Mouse (Mus musculus): Measurements from ENCODE around the gene Adamts2. TPM values are rescaled to one million over a fixed set of nuclear protein-coding genes. Genes with fewer than 3 reads are reported as not detected.

The Adamts2 gene
- polyA plus RNA-seq, 1 experiment from 2014 or later = 11.7 TPM

GRCm38 (mm10) chr11:50767039-50767438 lies 165.2 kb downstream of the Adamts2 start:
- Histone ChIP-seq H3K9ac (replicated peaks; ENCODE audit: low read depth, low read length) (no peak overlapping the region), H3K27ac (ENCODE audit: low read length) (no peak overlapping the region), H3K27me3 (ENCODE audit: control insufficient read depth, insufficient read depth, low read length) (no peaks in the 10 kb centered on the region), H3K4me3 (ENCODE audit: low read depth, low read length) (no peak overlapping the region), H3K9me3 (ENCODE audit: control insufficient read depth, low read depth, low read length) (no peaks in the 10 kb centered on the region), H3K36me3 (ENCODE audit: control insufficient read depth, insufficient read depth, low read length) (no peaks in the 10 kb centered on the region), H3K4me2 (replicated peaks; ENCODE audit: low read depth, low read length) (no peak overlapping the region), H3K4me1 (ENCODE audit: control insufficient read depth, insufficient read depth, low read length) (no peaks in the 10 kb centered on the region)
- no peak for ATAC-seq (ENCODE audit: insufficient number of reproducible peaks, insufficient read depth, low FRiP score, low read depth)
- WGBS = 19% methylated on average over 4 of the region's 4 CpGs

GRCm38 (mm10) chr11:50768995-50769749 lies 167.3 kb downstream of the Adamts2 start:
- Histone ChIP-seq H3K27me3 (ENCODE audit: control insufficient read depth, insufficient read depth, low read length) (no peaks in the 10 kb centered on the region), H3K27ac (ENCODE audit: low read length) (no peak overlapping the region), H3K4me3 (ENCODE audit: low read depth, low read length) (peak overlapping the region; percentile 2; the same call in 1 of the 2 replicates), H3K4me2 (replicated peaks; ENCODE audit: low read depth, low read length) (peak overlapping the region; percentile 45), H3K4me1 (ENCODE audit: control insufficient read depth, insufficient read depth, low read length) (no peaks in the 10 kb centered on the region), H3K9me3 (ENCODE audit: control insufficient read depth, low read depth, low read length) (no peaks in the 10 kb centered on the region), H3K9ac (replicated peaks; ENCODE audit: low read depth, low read length) (no peak overlapping the region), H3K36me3 (ENCODE audit: control insufficient read depth, insufficient read depth, low read length) (no peaks in the 10 kb centered on the region)
- WGBS = 11% methylated on average over 14 of the region's 14 CpGs
- ATAC-seq (ENCODE audit: insufficient number of reproducible peaks, insufficient read depth, low FRiP score, low read depth) = peak; percentile 80

- no peak overlapping the region for H3K9ac ChIP-seq (replicated peaks; ENCODE audit: low read depth, low read length)
- H3K36me3 ChIP-seq (ENCODE audit: control insufficient read depth, insufficient read depth, low read length) = no peaks in the 10 kb centered on the region
- no peak overlapping the region for H3K27ac ChIP-seq (ENCODE audit: low read length)
- 95% methylated on average over 1 of the region's 1 CpGs for WGBS
- no peaks in the 10 kb centered on the region for H3K9me3 ChIP-seq (ENCODE audit: control insufficient read depth, low read depth, low read length)
- no peak overlapping the region for H3K4me3 ChIP-seq (ENCODE audit: low read depth, low read length)
- no peak overlapping the region for H3K4me2 ChIP-seq (replicated peaks; ENCODE audit: low read depth, low read length)
- H3K27me3 ChIP-seq (ENCODE audit: control insufficient read depth, insufficient read depth, low read length) = no peaks in the 10 kb centered on the region
- no peaks in the 10 kb centered on the region for H3K4me1 ChIP-seq (ENCODE audit: control insufficient read depth, insufficient read depth, low read length)
- ATAC-seq (ENCODE audit: insufficient number of reproducible peaks, insufficient read depth, low FRiP score, low read depth) = no peak
Measured at GRCm38 (mm10) chr11:50771006-50771405, 169.1 kb downstream of the Adamts2 start.

GRCm38 (mm10) chr11:50797674-50798073 lies 195.8 kb downstream of the Adamts2 start:
- Histone ChIP-seq H3K9me3 (ENCODE audit: control insufficient read depth, low read depth, low read length) (no peaks in the 10 kb centered on the region), H3K27me3 (ENCODE audit: control insufficient read depth, insufficient read depth, low read length) (no peaks in the 10 kb centered on the region), H3K9ac (replicated peaks; ENCODE audit: low read depth, low read length) (no peak overlapping the region), H3K4me1 (ENCODE audit: control insufficient read depth, insufficient read depth, low read length) (no peaks in the 10 kb centered on the region), H3K27ac (ENCODE audit: low read length) (no peak overlapping the region), H3K4me2 (replicated peaks; ENCODE audit: low read depth, low read length) (no peak overlapping the region), H3K36me3 (ENCODE audit: control insufficient read depth, insufficient read depth, low read length) (no peaks in the 10 kb centered on the region), H3K4me3 (ENCODE audit: low read depth, low read length) (no peak overlapping the region)
- ATAC-seq (ENCODE audit: insufficient number of reproducible peaks, insufficient read depth, low FRiP score, low read depth) = no peak
- 66% methylated on average over 11 of the region's 11 CpGs for WGBS

GRCm38 (mm10) chr11:50798836-50799235 lies 197.0 kb downstream of the Adamts2 start:
- Histone ChIP-seq H3K36me3 (ENCODE audit: control insufficient read depth, insufficient read depth, low read length) (no peaks in the 10 kb centered on the region), H3K4me3 (ENCODE audit: low read depth, low read length) (no peak overlapping the region), H3K27me3 (ENCODE audit: control insufficient read depth, insufficient read depth, low read length) (no peaks in the 10 kb centered on the region), H3K4me2 (replicated peaks; ENCODE audit: low read depth, low read length) (no peak overlapping the region), H3K9me3 (ENCODE audit: control insufficient read depth, low read depth, low read length) (no peaks in the 10 kb centered on the region), H3K4me1 (ENCODE audit: control insufficient read depth, insufficient read depth, low read length) (no peaks in the 10 kb centered on the region), H3K9ac (replicated peaks; ENCODE audit: low read depth, low read length) (no peak overlapping the region), H3K27ac (ENCODE audit: low read length) (no peak overlapping the region)
- no peak for ATAC-seq (ENCODE audit: insufficient number of reproducible peaks, insufficient read depth, low FRiP score, low read depth)

GRCm38 (mm10) chr11:50814233-50814632 lies 212.3 kb downstream of the Adamts2 start:
- Histone ChIP-seq H3K4me3 (ENCODE audit: low read depth, low read length) (no peak overlapping the region), H3K9ac (replicated peaks; ENCODE audit: low read depth, low read length) (no peak overlapping the region), H3K27me3 (ENCODE audit: control insufficient read depth, insufficient read depth, low read length) (no peaks in the 10 kb centered on the region), H3K9me3 (ENCODE audit: control insufficient read depth, low read depth, low read length) (peaks cover 27% of the 10 kb centered on the region), H3K27ac (ENCODE audit: low read length) (no peak overlapping the region), H3K4me1 (ENCODE audit: control insufficient read depth, insufficient read depth, low read length) (no peaks in the 10 kb centered on the region), H3K4me2 (replicated peaks; ENCODE audit: low read depth, low read length) (no peak overlapping the region), H3K36me3 (ENCODE audit: control insufficient read depth, insufficient read depth, low read length) (peaks cover 63% of the 10 kb centered on the region)
- 95% methylated on average over 4 of the region's 4 CpGs for WGBS
- ATAC-seq (ENCODE audit: insufficient number of reproducible peaks, insufficient read depth, low FRiP score, low read depth) = no peak

GRCm38 (mm10) chr11:50826214-50826613 lies 224.3 kb downstream of the Adamts2 start:
- peaks cover 28% of the 10 kb centered on the region; the same call in 1 of the 2 replicates for H3K36me3 ChIP-seq (ENCODE audit: control insufficient read depth, insufficient read depth, low read length)
- H3K9me3 ChIP-seq (ENCODE audit: control insufficient read depth, low read depth, low read length) = no peaks in the 10 kb centered on the region
- no peak overlapping the region for H3K27ac ChIP-seq (ENCODE audit: low read length)
- H3K9ac ChIP-seq (replicated peaks; ENCODE audit: low read depth, low read length) = no peak overlapping the region; the same call in 1 of the 2 replicates
- whole genome bisulfite sequencing = 47% methylated on average over 2 of the region's 2 CpGs
- peak overlapping the region; percentile 48 for H3K4me2 ChIP-seq (replicated peaks; ENCODE audit: low read depth, low read length)
- ATAC-seq (ENCODE audit: insufficient number of reproducible peaks, insufficient read depth, low FRiP score, low read depth) = no peak
- H3K4me1 ChIP-seq (ENCODE audit: control insufficient read depth, insufficient read depth, low read length) = peaks cover 8% of the 10 kb centered on the region; the same call in 1 of the 2 replicates
- no peaks in the 10 kb centered on the region for H3K27me3 ChIP-seq (ENCODE audit: control insufficient read depth, insufficient read depth, low read length)
- H3K4me3 ChIP-seq (ENCODE audit: low read depth, low read length) = peak overlapping the region; percentile 93

GRCm38 (mm10) chr11:50827010-50827953 lies 225.4 kb downstream of the Adamts2 start, which contains the start of gene Zfp354c:
Gene Zfp354c (minus strand): TSS chr11:50827724.
- Histone ChIP-seq H3K4me3 (ENCODE audit: low read depth, low read length) (peak within 1 kb of the TSS; percentile 93), H3K4me1 (ENCODE audit: control insufficient read depth, insufficient read depth, low read length) (peaks cover 8% of the 10 kb centered on the region; the same call in 1 of the 2 replicates), H3K9me3 (ENCODE audit: control insufficient read depth, low read depth, low read length) (no peaks in the 10 kb centered on the region), H3K4me2 (replicated peaks; ENCODE audit: low read depth, low read length) (peak within 1 kb of the TSS; percentile 48), H3K27ac (ENCODE audit: low read length) (peak within 1 kb of the TSS; percentile 34; the same call in 1 of the 2 replicates), H3K9ac (replicated peaks; ENCODE audit: low read depth, low read length) (peak within 1 kb of the TSS; percentile 71), H3K27me3 (ENCODE audit: control insufficient read depth, insufficient read depth, low read length) (no peaks in the 10 kb centered on the region), H3K36me3 (ENCODE audit: control insufficient read depth, insufficient read depth, low read length) (peaks cover 26% of the 10 kb centered on the region; the same call in 1 of the 2 replicates)
- WGBS = 1% methylated on average over 45 of the region's 45 CpGs
- peak; percentile 94 for ATAC-seq (ENCODE audit: insufficient number of reproducible peaks, insufficient read depth, low FRiP score, low read depth)

All from stomach, embryonic 14.5 days (tissue).